Mouse (Mus musculus) intestine, embryonic 14.5 days (tissue): ENCODE data around the gene Sbp. TPM values are rescaled to one million over a fixed set of nuclear protein-coding genes. Genes with fewer than 3 reads are reported as not detected.

ENCODE experiments used
- ATAC-seq: fragments of 200-750 bp; cut with Nextera tagmentation; replicated peaks from 2 replicates; pipeline ENCODE4 v1.8.0; 2017; ENCODE audit warnings: low read depth, moderate number of reproducible peaks, moderate TSS enrichment, moderate library complexity; ENCODE audit not compliant: low FRiP score, low TSS enrichment
- DNase-seq: peaks from one replicate; pipeline ENCODE4 v3.0.0-alpha.2; 2018; ENCODE audit warnings: low spot score
- H3K27ac ChIP-seq: fragments of 300-500 bp; sonication (generic); 2 replicates; pipeline ENCODE4 v1.5.1; 2014; ENCODE audit warnings: low read depth, mild to moderate bottlenecking, control low read depth
- H3K27me3 ChIP-seq: fragments of 300-500 bp; sonication (generic); replicated peaks from 2 replicates; pipeline ENCODE4 v1.6.1; 2014; ENCODE audit warnings: low read length, control low read depth; ENCODE audit not compliant: control insufficient read depth, insufficient read depth
- H3K36me3 ChIP-seq: fragments of 300-500 bp; sonication (generic); 2 replicates; pipeline ENCODE4 v1.6.1; 2014; ENCODE audit warnings: low read length, control low read depth; ENCODE audit not compliant: control insufficient read depth, insufficient read depth
- H3K4me1 ChIP-seq: fragments of 300-500 bp; sonication (generic); replicated peaks from 2 replicates; pipeline ENCODE4 v1.6.1; 2014; ENCODE audit warnings: low read length, control low read depth, mixed read lengths; ENCODE audit not compliant: control insufficient read depth, insufficient read depth
- H3K4me2 ChIP-seq: fragments of 300-500 bp; sonication (generic); 2 replicates; pipeline ENCODE4 v1.6.1; 2014; ENCODE audit warnings: low read length
- H3K4me3 ChIP-seq: fragments of 300-500 bp; sonication (generic); 2 replicates; pipeline ENCODE4 v1.5.1; 2014; ENCODE audit warnings: low read depth, low read length, control low read depth, mixed read lengths
- H3K9ac ChIP-seq: fragments of 300-500 bp; sonication (generic); 2 replicates; pipeline ENCODE4 v1.6.1; 2014; ENCODE audit warnings: mild to moderate bottlenecking, low read length
- H3K9me3 ChIP-seq: fragments of 300-500 bp; sonication (generic); 2 replicates; pipeline ENCODE4 v1.6.1; 2016; ENCODE audit warnings: low read length, control low read depth; ENCODE audit not compliant: control insufficient read depth
- WGBS: fragments of 180-500 bp; shearing (Covaris S2); extraction: QIAGEN DNeasy Blood & Tissue Kit; methylation state at CpG from one replicate; pipeline ENCODE4 v1.1.7; 2014; 5-methylcytosine and 5-hydroxymethylcytosine counted together
- polyA plus RNA-seq: library from polyadenylated mRNA; unstranded; fragments of >200 nt; fragmentation: Nextera tagmentation; extraction: Ambion mirVana; gene quantifications from 2 replicates; pipeline ENCODE4 v1.2.1, GENCODE M21; 2014

The Sbp gene
- polyA plus RNA-seq, 1 experiment from 2014 or later = not detected

DNA sequence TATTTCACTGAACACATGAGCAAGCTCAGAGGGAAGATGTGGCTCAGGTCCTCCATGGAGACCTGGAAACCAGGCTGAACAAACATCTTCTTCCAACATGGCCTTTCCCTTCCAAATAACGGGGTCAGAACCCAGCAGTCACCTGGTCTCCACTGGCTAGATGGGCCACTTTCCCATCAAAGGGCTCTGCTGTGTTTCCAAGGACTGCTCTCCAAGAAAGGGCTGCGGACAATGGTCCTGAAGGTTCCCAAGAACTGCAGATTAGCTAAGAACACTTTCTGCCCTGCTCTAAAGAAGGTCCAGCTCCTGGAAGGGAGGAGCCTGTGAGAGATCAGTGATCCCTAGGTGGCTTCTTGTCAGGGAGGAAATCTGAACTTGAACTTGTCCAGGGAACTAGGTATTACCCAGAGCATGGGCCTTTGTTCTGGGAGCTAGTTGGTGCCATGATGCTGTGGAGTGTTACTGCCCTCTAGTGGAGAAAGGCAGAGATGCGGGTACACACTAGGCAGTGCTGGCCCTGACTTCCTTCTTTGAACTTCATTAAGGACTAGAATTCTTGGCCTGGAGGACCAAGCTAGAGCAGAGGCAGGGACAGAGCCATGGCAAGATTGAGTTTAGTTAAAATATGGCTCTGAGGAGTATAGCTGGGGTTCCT, 18.7 kb downstream of the Sbp start:
- Histone ChIP-seq H3K4me3 (no peak overlapping the region), H3K36me3 (no peaks in the 10 kb centered on the region), H3K27me3 (no peaks in the 10 kb centered on the region), H3K4me2 (no peak overlapping the region), H3K27ac (no peak overlapping the region), H3K4me1 (0 out of 2 replicates have a peak, but pooled peaks cover 3% of the 10 kb centered on the region), H3K9me3 (no peaks in the 10 kb centered on the region), H3K9ac (no peak overlapping the region)
- DNase-seq (peak; percentile 92), ATAC-seq (peak; percentile 91)
- 40% methylated on average over 3 of the region's 3 CpGs for WGBS

DNA sequence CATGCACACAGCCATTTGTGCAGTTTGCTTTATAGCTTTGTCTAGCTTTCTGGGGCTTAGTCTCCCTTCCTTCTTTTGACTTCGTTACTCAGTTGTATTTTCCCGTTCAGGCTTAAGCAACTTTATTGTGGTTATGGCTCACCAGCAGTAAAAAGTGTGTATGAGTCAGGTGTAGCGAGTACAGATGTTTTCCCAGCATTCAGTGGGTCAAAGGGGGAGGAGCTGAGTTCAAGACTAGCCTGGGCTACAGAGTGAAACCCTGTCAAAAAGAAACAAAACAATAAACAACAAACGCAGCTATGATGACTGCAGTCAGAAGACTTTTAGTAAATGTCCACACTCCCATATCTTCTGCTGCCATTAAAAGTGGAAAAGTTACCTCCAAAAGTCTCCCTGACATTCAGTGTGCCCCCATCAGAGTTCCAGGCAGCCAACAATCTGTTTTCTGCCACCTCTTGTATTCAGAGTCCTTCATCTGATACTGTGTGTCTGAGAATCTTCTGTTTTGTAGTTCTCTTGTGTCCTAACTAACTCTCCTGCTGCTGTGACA, 20.2 kb downstream of the Sbp start:
- DNase-seq = no peak
- Histone ChIP-seq H3K9me3 (no peaks in the 10 kb centered on the region), H3K4me1 (0 out of 2 replicates have a peak, but pooled peaks cover 3% of the 10 kb centered on the region), H3K4me2 (no peak overlapping the region), H3K4me3 (no peak overlapping the region), H3K9ac (no peak overlapping the region), H3K27me3 (no peaks in the 10 kb centered on the region), H3K36me3 (no peaks in the 10 kb centered on the region), H3K27ac (no peak overlapping the region)
- no peak for ATAC-seq
- WGBS = 72% methylated on average over 4 of the region's 4 CpGs

GRCm38 (mm10) chr17:23965805-23966425, 24.4 kb downstream of the Sbp start:
- DNase-seq = no peak
- H3K27me3 ChIP-seq = no peaks in the 10 kb centered on the region
- no peaks in the 10 kb centered on the region for H3K4me1 ChIP-seq
- no peak overlapping the region for H3K4me3 ChIP-seq
- H3K9ac ChIP-seq = no peak overlapping the region
- WGBS = 57% methylated on average over 6 of the region's 6 CpGs
- H3K9me3 ChIP-seq = no peaks in the 10 kb centered on the region
- H3K36me3 ChIP-seq = no peaks in the 10 kb centered on the region
- H3K27ac ChIP-seq = no peak overlapping the region
- no peak for ATAC-seq
- H3K4me2 ChIP-seq = no peak overlapping the region

- H3K4me2 ChIP-seq = no peak overlapping the region
- no peaks in the 10 kb centered on the region for H3K9me3 ChIP-seq
- ATAC-seq (peak; percentile 84), DNase-seq (peak; percentile 60)
- H3K9ac ChIP-seq = no peak overlapping the region
- peak overlapping the region; percentile 47; the same call in 1 of the 2 replicates for H3K27ac ChIP-seq
- no peaks in the 10 kb centered on the region for H3K27me3 ChIP-seq
- no peak overlapping the region for H3K4me3 ChIP-seq
- H3K4me1 ChIP-seq = no peaks in the 10 kb centered on the region
- WGBS = 80% methylated on average over 10 of the region's 10 CpGs
- H3K36me3 ChIP-seq = no peaks in the 10 kb centered on the region
Observed at GRCm38 (mm10) chr17:23966658-23967401, 25.4 kb downstream of the Sbp start.

- H3K9ac ChIP-seq = no peak overlapping the region
- no peak overlapping the region for H3K4me2 ChIP-seq
- no peaks in the 10 kb centered on the region for H3K4me1 ChIP-seq
- H3K9me3 ChIP-seq = no peaks in the 10 kb centered on the region
- no peak; the same call in 1 of the 2 replicates for ATAC-seq
- no peaks in the 10 kb centered on the region for H3K36me3 ChIP-seq
- H3K27ac ChIP-seq = no peak overlapping the region
- no peak overlapping the region for H3K4me3 ChIP-seq
- H3K27me3 ChIP-seq = no peaks in the 10 kb centered on the region
- 38% methylated on average over 2 of the region's 2 CpGs for WGBS
- no peak for DNase-seq
Observed at GRCm38 (mm10) chr17:23968780-23969179, 27.3 kb downstream of the Sbp start.

- Histone ChIP-seq H3K36me3 (no peaks in the 10 kb centered on the region), H3K4me1 (no peaks in the 10 kb centered on the region), H3K27me3 (no peaks in the 10 kb centered on the region), H3K27ac (no peak overlapping the region), H3K4me3 (no peak overlapping the region), H3K9ac (no peak overlapping the region), H3K4me2 (no peak overlapping the region), H3K9me3 (no peaks in the 10 kb centered on the region)
- DNase-seq (peak; percentile 89), ATAC-seq (no peak)
- 0% methylated on average over 1 of the region's 1 CpGs for WGBS
Observed at GRCm38 (mm10) chr17:23969231-23969630, 27.8 kb downstream of the Sbp start.

GRCm38 (mm10) chr17:23971315-23971714, 29.8 kb downstream of the Sbp start:
- Histone ChIP-seq H3K36me3 (no peaks in the 10 kb centered on the region), H3K4me1 (no peaks in the 10 kb centered on the region), H3K27ac (no peak overlapping the region), H3K27me3 (no peaks in the 10 kb centered on the region), H3K4me2 (no peak overlapping the region), H3K9me3 (no peaks in the 10 kb centered on the region), H3K9ac (no peak overlapping the region), H3K4me3 (no peak overlapping the region)
- ATAC-seq (no peak), DNase-seq (no peak)
- WGBS = 83% methylated on average over 9 of the region's 9 CpGs

DNA sequence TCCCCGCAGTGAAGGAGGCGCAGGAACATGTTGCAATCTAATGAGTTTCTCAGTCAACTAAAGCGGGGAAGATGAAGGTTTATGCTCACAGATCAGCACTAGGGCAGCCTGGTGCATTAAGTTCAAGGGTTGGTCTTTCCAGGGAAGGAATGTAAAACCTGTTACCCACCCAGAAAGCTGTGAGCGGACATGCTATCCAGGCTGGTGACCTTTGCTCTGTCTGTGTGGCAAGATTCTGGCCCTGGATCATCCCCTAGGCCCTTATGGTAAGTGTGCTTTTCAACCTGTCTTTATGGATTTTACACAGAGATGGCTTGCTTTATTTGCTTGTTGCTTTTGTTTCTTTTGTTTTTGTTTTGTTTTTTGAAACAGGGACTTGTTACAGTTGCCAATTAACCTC, 35.2 kb downstream of the Sbp start:
- Histone ChIP-seq H3K9ac (no peak overlapping the region), H3K36me3 (no peaks in the 10 kb centered on the region), H3K9me3 (no peaks in the 10 kb centered on the region), H3K4me2 (no peak overlapping the region), H3K27me3 (no peaks in the 10 kb centered on the region), H3K4me1 (no peaks in the 10 kb centered on the region), H3K27ac (no peak overlapping the region), H3K4me3 (no peak overlapping the region)
- DNase-seq (no peak), ATAC-seq (no peak)
- 65% methylated on average over 4 of the region's 4 CpGs for WGBS
